Mouse (Mus musculus) testis, adult 2 months (tissue): ENCODE measurements around the gene Zc3h18.

Experiments
- CTCF ChIP-seq: fragments of 200-500 bp; IDR thresholded peaks from 2 replicates; pipeline ENCODE4 v1.5.1; 2012; ENCODE audit warnings: low read depth, mild to moderate bottlenecking, inconsistent platforms, low read length, moderate library complexity; ENCODE audit not compliant: control insufficient read depth, insufficient read depth, insufficient replicate concordance
- POLR2A ChIP-seq: fragments of 200-500 bp; IDR thresholded peaks from 2 replicates; pipeline ENCODE4 v1.6.1; 2012; ENCODE audit warnings: low read depth, mild to moderate bottlenecking, inconsistent platforms, low read length, moderate library complexity; ENCODE audit not compliant: control insufficient read depth

GRCm38 (mm10) chr8:122439336-122439735, 62.9 kb downstream of the Zc3h18 start:
- TF ChIP-seq POLR2A = no peak
- no peak for TF ChIP-seq CTCF
